Mouse (Mus musculus) right cerebral cortex, adult 18-20 months (tissue): ENCODE results near the gene Khk.

Experiments
- DNase-seq: peaks from one replicate; pipeline ENCODE4 v3.0.0; 2022; ENCODE audit warnings: mixed read lengths

Khk gene

DNA sequence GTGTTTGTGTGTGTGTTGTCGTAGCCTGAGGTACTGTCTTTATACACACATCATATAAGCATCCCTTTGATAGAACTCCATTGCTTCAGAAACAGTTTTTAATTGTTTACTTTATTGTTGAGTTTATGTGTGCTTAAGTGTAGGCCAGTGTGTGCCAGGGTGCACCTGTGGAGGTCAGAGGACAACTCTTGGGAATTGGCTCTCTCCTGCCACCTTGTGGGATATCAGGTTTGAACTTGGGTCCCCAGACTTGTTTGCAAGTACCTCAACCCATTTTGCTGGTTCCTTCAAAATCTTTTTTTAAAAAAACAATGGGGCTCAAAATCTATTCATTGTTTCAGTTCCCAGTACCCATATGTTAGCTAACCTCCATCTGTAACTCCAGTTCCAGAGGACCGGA is 21.8 kb downstream of the Khk start:
- DNase-seq = no peak

DNA sequence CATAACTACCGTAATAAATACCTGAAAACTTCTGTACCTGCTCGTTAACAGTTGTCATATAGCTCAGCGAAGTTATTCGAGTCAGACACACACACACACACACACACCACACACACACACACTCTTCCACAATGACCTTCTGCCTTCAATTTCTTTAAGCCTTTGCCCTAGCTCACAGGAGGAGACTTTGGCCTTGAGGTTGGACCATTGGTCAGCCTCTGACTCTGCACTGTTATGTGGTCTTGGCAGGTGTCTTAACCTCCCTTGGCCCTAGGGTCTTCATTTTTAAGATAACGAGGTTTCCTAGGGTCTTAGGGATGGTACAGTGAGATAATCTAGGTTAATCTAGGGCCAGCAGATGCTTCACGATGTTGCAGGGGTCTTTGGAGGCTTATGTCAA is 23.1 kb downstream of the Khk start:
- DNase-seq = no peak

DNA sequence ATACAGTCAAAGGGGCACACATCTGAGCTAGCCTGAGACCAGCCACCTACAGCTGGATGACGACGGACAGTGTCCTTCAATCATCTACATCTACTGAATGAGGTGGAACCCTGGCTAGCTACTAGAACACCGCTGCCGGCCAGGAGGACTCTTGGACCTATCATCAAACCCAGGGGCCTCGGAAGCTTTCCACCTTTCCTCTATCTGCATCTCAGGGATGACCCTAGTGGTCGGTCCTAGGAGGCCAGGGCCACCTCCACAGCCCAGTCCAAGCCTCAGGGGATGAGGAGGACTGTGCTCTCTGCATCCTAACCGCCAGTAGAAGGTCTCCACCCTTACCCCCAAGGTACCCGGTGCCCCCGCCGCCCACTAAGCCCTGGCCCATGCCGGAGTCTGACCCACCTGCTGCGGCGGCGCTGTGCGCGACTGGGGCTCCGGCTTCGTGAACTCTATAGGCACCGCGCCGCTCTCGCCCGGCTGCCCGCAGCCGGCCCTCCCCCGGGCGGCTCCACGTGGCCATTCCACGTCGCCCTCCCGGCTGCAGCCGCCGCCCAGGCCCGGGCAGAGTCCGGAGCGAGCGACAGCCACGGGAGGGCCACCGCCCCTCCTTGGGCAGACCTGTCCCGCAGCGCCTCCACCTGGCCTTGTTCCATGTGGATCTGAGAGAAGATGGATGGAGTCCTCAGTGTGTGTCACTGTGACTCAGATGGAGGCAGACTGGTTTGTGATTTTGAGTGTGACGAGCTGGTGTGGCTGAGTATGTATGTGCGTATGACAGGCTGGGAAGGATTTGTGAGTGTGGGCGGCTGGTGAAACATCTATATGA is 23.9 kb downstream of the Khk start, which contains the start of gene Cgref1:
Gene Cgref1 (minus strand): TSS at position 636 of the 826 bp plus-strand sequence.
- DNase-seq = peak; percentile 84

DNA sequence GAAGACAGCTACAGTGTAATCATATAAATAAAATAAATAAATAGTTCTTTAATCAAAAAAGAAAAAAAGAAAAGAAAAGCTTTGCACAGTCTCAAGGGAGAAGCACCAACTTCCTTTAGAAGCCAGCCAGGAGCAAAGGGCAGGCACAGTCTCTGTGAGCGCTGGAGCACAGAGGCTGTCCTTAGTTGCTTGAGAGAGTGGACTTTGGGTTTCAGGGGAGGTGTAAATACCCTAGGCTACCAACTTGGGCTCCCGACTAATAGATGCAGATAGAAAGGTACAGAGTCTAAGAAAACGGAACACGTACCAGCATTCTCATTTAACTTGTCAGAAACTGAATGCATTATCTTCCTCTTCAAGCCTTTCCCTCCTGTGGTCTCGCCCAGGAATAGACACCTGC is 27.4 kb downstream of the Khk start:
- no peak for DNase-seq

DNA sequence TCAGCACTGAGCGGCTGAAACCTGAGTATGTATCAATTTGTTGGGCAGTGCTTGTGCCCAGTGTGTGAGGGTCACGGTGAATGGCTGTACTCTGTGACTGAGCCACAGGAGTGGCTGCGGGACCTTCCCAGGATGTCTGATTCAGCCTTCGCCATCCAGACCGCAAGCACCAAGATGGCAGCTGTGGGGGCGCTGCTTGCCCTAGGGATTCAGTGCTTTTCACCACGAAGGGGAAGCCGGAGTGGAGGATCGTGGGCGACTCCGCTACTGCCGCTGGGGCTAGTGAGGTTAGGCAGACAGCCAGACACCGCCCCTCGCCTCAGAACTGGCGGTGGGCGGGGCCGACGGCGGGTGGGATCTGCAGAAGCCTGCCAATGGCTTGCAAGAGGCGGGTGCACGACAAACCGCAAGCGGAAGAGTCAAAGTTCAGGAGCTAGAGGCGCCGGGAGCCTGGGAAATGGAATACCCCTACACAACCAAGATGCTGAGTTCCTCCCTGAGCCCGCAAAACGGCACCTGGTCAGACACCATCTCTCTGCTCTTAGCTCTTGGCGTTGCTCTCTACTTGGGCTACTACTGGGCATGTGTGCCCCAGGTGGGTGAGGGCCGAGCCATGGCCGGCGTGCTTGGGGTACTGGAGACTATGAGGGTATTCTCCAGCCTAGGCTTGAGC is 28.6 kb downstream of the Khk start:
- peak; percentile 95 for DNase-seq

DNA sequence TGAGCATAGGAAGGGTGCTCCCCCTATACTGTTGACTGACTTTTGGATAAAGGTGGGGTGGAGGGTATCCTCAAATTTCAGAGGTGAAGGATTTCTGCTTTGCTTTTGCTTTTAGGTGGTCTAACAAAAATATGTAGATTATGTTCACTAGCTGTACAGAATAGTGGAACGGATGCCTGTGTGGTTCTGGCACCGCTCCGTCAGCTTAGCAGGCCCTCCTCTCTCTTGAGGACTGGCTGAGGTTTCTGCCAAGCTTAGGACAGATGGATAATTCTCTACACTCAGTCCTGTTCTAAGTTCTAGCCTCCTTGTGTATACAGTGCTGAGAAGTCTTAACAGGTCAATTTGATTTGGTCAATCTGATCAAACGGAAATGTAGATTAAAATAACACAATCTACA is 29.2 kb downstream of the Khk start:
- no peak for DNase-seq

DNA sequence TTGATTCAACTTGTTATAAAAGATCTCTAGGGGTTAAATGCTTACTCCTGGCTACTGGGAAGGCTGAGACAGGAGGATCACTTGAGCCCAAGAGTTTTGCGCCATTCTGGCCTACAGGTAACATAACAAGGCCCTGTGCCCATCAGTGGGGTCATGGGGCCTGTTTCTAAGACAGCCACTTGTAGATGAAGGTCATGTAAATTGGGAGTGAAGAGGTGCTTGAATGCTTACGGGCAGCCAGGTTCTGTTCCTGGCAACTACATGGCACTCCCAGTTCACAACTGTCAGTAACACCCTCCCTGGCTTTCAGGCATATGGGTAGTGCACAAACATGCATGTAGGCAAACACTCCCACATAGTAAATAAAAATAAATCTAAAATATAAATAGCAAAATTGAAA is 29.7 kb downstream of the Khk start:
- DNase-seq = no peak

DNA sequence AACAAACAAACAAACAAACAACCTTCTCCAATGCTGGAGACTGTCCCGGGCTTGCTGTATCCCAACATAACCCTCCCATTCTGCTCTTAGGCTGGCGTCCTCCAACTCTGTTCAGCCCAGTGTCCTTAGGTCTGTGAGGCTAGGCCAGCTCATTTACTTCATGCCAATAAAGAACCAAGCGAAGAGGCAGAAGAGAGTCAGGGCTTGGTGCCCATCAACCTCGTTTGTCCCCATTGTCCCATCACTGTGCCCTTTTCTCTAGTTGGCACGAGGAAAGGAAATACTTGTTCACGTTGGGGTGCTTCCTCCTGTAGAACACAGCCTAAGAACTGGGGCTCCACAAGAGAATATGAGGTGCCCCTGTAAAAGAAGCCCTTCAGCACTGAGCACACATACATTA is 30.5 kb downstream of the Khk start:
- DNase-seq = no peak

DNA sequence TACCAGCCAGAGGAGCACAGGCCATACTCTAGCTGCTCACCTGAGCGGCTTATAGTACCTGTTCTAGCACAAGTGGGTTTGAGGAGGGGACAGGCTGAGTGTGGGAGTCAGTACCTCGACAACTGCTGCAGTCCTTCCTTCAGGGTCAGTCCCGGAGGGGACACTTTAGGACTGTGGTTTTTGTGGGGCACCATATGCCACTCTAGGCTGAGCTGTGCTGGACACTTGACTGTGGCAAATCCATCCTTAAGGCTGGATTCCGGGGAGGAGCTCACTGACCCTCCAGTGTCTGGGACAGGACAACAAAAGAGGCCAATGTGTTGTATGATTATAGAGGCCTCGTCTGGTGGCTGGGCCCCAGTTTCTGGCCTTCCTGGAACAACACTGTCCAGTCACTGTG is 31.3 kb downstream of the Khk start:
- no peak for DNase-seq

DNA sequence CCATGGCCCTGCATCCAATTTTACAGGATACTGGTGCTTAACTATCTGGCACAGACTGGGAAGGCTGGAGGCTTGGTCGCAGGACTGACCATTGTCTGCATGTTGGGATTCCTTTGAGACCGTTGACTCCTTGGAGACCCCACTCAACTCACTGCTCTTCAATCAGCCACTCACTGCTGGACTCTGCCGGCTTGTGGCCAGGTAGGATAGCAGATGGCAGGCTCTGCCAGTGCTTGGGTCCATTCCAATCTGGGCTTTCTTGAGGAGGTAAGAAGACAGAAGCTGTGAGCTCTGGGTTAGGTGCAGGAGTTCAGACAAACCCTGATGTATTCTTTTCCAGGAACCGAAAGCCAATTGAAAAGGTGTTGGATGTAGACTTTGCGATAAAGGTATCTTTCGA is 32.8 kb downstream of the Khk start:
- no peak for DNase-seq

DNA sequence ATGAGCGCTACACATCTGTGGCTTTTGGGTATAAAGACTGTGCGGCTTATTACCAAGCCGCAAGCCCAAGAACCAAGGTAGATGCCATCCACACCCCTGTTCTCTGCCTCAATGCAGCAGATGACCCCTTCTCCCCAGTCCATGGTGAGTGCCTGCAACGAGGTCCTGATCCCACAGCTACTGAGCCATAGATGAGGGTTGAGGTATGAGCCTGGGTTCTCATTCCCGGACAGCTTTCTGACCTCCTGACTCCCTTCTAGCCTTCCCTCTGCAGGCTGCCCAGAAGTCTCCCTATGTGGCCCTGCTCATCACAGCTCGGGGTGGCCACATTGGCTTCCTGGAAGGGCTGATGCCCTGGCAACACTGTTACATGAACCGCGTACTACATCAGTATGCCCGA is 33.3 kb downstream of the Khk start:
- DNase-seq = no peak

DNA sequence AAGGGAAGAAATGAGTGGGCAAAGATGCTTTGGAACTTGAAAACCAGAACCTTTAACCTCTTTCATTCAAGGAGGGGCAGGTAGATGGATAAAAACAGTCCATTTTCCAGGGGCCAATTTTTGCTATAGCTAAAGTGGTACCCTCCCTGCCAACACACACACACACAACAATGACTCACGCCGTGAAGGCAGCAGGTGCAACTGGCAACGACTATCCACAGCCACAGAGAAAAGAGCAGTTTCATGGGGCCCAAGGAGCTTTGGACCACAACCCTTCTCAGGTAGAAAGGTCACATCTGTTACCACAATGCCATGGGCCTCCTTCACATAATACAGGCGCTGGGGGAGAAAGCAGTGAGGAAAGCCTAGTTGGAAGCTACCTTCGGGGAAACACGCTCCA is 34.5 kb downstream of the Khk start:
- no peak for DNase-seq

DNA sequence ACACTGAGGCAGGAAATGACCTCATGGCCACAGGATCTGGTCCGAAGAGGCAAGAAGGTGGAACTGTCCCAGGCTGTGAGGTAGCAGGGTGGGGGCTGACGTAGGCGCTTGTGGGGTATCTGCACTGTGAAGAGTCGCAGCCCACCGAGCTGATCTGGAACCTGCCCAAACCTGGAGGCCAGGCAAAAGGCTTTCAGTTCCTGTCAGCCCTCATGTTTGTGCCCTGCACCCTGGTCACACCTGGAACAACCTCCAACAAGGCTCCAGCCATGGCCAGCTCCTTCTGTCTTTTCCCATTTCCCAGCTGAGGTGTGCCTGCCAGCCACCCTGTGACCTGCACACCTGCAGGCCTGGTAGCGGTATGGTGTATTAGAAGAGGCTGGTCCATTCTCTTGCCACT is 36.7 kb downstream of the Khk start:
- DNase-seq = no peak

DNA sequence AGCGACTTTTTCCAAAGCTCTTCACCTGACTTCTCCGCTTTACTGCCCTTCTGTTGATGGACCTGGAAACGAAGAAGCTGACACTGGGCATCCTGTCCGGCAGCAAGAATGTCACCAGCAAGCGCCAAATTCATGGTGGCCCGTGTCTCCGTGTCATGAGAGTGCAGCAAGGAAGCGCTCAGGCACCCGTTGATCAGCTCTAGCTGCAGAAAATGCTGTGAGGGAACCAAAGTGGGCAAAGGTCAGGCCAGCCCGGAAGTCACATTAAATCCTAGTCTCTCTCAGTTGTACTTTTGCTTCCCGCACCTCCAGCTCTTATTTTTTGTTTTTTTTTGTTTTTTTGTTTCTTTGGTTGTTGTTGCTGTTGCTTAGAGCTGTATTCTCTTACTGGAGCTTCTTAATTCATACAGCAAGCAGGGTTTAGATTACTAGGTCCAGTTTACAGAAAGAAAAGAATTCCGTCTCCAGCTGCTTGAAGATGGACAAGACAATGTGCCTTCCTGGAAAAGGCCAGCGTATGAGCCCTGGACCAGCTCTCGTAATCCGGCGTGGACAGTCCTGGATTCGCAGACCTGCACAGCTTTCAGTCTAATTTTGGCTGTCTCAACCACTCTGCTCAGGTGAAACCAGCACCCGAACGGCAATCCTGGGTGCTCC is 38.1 kb downstream of the Khk start:
- DNase-seq = no peak

DNA sequence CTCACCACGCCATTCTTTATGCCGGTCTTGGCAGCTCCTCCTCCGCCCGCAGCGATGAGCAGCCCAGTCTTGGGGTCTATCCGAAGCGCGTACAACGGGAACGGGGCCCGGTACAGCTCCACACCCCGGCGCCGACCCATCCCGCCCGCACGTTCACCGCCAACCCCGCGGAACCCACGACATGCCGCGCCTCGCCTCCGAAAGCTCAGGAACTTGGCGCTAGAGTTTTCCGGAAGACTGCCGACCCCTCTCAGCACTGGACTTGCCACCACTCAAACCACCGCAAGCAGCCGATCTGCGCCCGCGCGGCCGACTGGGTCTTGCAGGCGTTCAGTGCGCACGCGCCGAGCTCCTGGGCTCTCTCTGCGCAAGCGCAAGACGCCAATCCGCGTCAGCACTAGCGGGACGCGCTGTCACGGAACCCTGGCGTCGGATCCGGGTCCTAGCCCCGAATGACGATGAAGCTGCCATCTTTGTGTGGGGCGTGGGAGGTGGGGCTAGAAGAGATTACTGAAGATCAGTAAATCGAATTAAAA is 38.8 kb downstream of the Khk start, which contains the start of gene Preb:
Gene Preb (minus strand): TSS at position 396 of the 536 bp plus-strand sequence.
- DNase-seq = peak; percentile 99

DNA sequence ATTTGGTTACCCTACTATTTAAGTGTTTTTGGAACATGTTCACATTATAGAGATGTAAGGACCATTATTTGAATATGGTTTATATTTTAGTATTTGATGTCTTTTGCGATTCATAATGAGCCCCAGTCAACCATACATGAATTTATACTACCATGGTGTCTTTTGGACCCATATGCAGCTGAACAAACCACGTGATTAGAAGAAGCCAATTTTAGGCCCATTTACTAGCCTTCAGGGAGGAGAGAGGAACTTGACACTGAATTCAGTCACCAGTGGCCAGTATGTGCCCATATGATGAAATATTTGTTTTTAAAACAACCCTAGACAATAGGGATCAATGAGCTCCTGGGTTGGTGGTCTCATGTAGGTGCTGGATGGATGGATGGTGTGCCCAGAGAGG is 39.6 kb downstream of the Khk start:
- DNase-seq = no peak

DNA sequence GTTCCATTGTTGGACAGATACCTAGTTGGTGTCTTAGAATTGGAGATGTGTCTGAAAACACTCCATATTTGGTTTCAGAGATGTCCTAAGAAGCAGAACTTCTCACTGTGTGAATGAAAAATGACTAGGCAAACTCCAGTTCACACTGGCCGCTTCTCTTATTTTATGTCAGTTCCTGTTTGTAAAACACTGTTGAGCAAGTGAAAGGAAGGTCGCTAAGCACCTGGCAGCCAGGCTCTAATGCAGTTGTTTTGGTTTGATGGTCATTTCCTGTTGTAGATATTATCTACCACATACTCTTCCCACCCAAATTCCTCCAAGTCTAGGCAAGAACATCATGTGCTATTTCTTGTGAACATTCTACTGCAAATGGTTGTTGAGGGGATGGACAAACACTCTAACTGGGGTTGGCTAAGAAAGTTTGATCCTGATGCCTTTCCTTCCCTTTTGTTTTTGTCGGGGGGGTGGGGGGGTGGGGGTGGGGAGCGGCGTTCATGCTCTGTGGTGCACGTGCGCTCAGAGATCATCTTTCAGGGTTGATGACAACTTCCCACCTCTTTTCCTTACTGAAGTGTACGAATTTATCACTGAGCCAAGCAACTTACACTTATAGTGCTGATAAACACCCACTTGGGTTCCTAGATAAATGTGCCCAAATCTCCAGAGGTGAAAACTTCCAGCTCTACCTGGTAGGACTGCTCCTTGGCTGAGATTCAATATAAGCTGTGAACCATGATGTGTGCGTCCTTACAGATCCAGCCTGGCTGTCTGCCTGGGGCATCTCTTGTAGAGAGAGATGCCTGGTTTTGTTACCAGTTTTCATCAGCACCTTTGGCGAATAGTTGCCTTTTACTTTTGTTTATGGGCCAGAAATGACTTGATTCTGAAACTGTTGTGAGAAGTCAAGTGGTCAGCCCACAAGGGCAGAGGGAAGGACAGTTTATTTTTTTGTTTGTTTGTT is 40.6 kb downstream of the Khk start:
- no peak for DNase-seq

DNA sequence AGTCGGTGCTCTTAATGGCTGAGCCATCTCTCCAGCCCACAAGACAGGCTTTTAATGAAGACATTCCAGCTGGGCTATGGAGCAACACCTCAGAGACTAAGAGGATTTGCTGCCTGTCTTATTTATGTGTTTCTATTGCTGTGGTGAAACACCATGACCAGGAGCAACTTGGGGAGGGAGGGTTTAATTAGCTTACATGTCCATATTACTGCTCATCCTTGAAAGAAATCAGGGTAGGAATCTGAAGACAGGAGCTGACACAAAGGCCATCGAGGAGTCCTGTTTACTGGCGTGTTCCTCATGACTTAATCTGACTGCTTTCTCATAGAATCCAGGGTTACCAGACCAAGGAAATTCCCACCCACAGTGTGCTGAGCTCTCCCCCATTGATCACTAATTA is 42.7 kb downstream of the Khk start:
- DNase-seq = no peak

DNA sequence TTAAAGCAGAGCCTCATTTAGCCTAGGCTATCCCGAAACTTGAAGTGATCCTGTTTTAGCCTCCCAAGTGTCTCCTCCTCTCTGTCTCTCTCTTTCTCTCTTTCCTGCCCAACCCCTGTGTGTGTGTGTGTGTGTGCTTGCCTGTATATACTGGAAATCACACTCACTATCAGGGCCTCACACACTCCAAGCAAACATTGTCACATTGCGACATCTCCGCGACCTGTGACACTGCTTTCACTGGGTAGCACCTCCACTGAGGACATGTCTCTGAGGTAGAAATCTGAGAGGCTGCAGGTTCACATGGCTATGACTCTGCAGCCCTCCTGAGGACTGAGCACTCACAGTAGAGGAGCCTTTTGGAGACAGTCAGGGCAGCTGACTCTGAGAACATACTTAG is 45.0 kb downstream of the Khk start:
- no peak for DNase-seq

DNA sequence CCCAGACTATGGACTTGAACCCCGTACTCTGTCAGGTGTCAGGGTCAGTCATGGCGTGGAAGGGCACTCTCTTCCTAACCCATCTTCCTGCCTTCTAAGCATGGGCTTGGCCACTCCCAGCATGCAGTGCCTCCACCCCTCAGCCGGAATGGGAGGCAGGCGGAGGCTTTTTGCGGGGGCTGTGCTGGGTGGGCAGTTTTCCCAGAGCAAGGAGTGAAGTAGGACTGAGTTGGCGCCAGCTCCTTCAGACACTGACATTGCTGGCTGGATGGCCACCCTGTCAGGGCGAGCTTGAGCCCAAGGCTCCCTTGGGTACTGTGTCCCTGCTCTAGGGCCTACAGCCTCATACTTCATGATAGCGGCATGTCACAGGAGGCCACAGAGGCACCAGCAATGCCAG is 47.2 kb downstream of the Khk start, which contains the start of gene Tcf23:
Gene Tcf23 (plus strand): TSS at position 247 of the 400 bp plus-strand sequence.
- DNase-seq = no peak

DNA sequence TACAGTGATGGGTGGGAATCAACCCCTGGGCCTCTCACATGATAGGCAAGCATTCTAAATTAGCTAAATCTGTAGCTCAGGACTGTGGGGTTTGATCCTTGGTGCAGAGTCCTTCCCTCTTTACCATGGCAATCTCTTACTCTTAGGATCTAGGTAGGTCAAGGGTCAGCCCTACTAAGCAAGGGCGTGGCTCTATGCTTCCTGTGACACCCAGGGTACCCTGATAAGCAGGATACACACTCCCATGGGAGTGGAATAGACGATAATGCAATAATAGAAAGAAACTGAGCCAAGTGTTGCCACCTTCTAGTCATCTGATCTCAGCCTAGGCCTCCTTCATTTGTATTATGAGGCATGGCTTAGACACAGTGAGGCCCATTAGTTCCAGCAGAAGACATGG is 48.2 kb downstream of the Khk start:
- no peak for DNase-seq
